Mouse (Mus musculus) embryonic fibroblast, embryonic 13.5 days (primary cell): ENCODE measurements around the gene Tma7.

Experiments
- CTCF ChIP-seq: IDR thresholded peaks from 2 replicates; pipeline ENCODE4 v1.5.1; 2011; ENCODE audit warnings: mild to moderate bottlenecking, control low read depth, low read length, moderate library complexity, borderline replicate concordance; ENCODE audit not compliant: insufficient read depth
- POLR2A ChIP-seq: IDR thresholded peaks from 2 replicates; pipeline ENCODE4 v1.6.1; 2011; ENCODE audit warnings: low read depth, mild to moderate bottlenecking, control low read depth, low read length, moderate library complexity

DNA sequence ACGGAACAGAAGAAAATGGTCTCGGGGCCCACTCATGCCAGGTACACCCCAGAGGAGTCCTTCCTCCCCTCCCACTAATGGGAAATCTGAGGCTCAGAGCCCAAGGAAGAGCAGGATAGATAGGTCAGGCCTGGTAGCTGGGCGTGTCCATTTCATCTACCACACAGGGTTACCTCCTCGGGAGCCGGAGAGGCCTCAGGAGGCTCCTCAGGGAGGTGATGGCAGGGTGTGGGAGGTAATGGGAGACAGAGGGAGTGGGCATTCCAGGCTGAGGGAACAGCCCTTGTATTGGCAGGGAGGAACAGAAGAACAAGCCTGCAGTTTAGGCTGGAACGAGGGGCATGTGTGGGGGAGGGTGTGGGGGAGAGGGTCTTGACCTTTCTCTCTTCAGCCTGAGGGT, 14.5 kb upstream of the Tma7 start:
- TF ChIP-seq CTCF = no peak
- TF ChIP-seq POLR2A = no peak
